10 mouse cellular contexts compared by ENCODE assay signal in genomic region chr4:133197801-133198286, GRCm38 (mm10). TPM values are rescaled to one million over a fixed set of nuclear protein-coding genes. Genes with fewer than 3 reads are reported as not detected.
DNase-seq lines count a peak whose midpoint lies in the region; ATAC-seq and TF ChIP-seq lines count a peak whose summit lies in the region.
"Had no signal": no experiment of that assay in that cellular context is flagged by ENCODE, and none has a peak within 500 bp of the region (broad histone marks: within the 10 kb centered on the region; RNA-seq: fewer than 3 reads in every experiment).

No protein-coding gene starts in this region.

- H3K27ac ChIP-seq in layer of hippocampus, adult 2 months: peak overlapping the region; percentile 72
- peak overlapping the region; percentile 85 for H3K27ac ChIP-seq in forebrain, embryonic 13.5 days
- H3K27ac ChIP-seq in midbrain, postnatal 0 days (ENCODE audit: low read depth, low read length): peak overlapping the region; percentile 72

- ATAC-seq in forebrain, embryonic 13.5 days: peak; percentile 33; the same call in 1 of the 2 replicates
- ATAC-seq in midbrain, postnatal 0 days (ENCODE audit: low FRiP score): no peak
- ATAC-seq: Patski had no signal

- 0 out of 2 replicates have a peak overlapping the region, but pooled peaks have one; percentile 12 for H3K4me2 ChIP-seq in forebrain, embryonic 13.5 days
- H3K4me2 ChIP-seq in midbrain, postnatal 0 days (ENCODE audit: low read depth, low read length, poor library complexity, severe bottlenecking): no peak overlapping the region

- H3K36me3 ChIP-seq in forebrain, embryonic 13.5 days (ENCODE audit: poor library complexity, severe bottlenecking): peaks cover 39% of the 10 kb centered on the region
- H3K36me3 ChIP-seq in midbrain, postnatal 0 days (ENCODE audit: insufficient read depth, low read length): peaks cover 16% of the 10 kb centered on the region

- peaks cover 55% of the 10 kb centered on the region for H3K4me1 ChIP-seq in forebrain, embryonic 13.5 days
- peaks cover 19% of the 10 kb centered on the region for H3K4me1 ChIP-seq in midbrain, postnatal 0 days (ENCODE audit: insufficient read depth, low read length)

- peak overlapping the region; percentile 47; the same call in 1 of the 2 replicates for H3K9ac ChIP-seq in forebrain, embryonic 13.5 days
- H3K9ac ChIP-seq in midbrain, postnatal 0 days (replicated peaks; ENCODE audit: low read length, poor library complexity, severe bottlenecking): no peak overlapping the region; the same call in 1 of the 2 replicates

- no peaks in the 10 kb centered on the region for H3K9me3 ChIP-seq in forebrain, embryonic 13.5 days (replicated peaks)
- no peaks in the 10 kb centered on the region for H3K9me3 ChIP-seq in midbrain, postnatal 0 days (ENCODE audit: low read length)

- H3K27me3 ChIP-seq in forebrain, embryonic 13.5 days: no peaks in the 10 kb centered on the region
- H3K27me3 ChIP-seq in midbrain, postnatal 0 days (ENCODE audit: insufficient read depth, low read length): no peaks in the 10 kb centered on the region
- H3K27me3 ChIP-seq: Patski had no signal

- H3K4me3 ChIP-seq in layer of hippocampus, adult 2 months: no peak overlapping the region
- no peak overlapping the region for H3K4me3 ChIP-seq in forebrain, embryonic 13.5 days
- H3K4me3 ChIP-seq in midbrain, postnatal 0 days (ENCODE audit: low read depth, low read length): no peak overlapping the region

- DNase-seq in layer of hippocampus, adult 2 months (ENCODE audit: low spot score in 2 of 2): no peak
- no peak for DNase-seq in layer of hippocampus, adult 8-10 months (ENCODE audit: low spot score in 2 of 2)
- DNase-seq in kidney, adult 8-10 months: peak; percentile 78 to 80
- DNase-seq in midbrain, postnatal 0 days (ENCODE audit: low spot score): peak; percentile 69
- DNase-seq in right cerebral cortex, postnatal 4 days: no peak
- no peak for DNase-seq in urinary bladder, postnatal 14 days (ENCODE audit: low spot score)
- DNase-seq in frontal cortex, postnatal 10 days (ENCODE audit: low spot score in 2 of 2): no peak

- TF ChIP-seq CTCF in layer of hippocampus, adult 2 months (conservative IDR thresholded peaks at IDR 0.05): no peak
- no peak for TF ChIP-seq CTCF in midbrain, postnatal 0 days (IDR thresholded peaks at IDR 0.05)

- 7% methylated on average over 13 of the region's 13 CpGs for WGBS in forebrain, embryonic 13.5 days
- WGBS in midbrain, postnatal 0 days: 20% methylated on average over 13 of the region's 13 CpGs

RNA-seq across cellular contexts. Expression of gene Cd164l2, which starts 14.1 kb away (rescaled TPM):
- 1 to 10 TPM; 2.3 to 4.2 TPM for total RNA-seq in layer of hippocampus, adult 2 months (2021)
- total RNA-seq in layer of hippocampus, adult 8-10 months (2022): 1 to 10 TPM; 3.3 to 4.3 (median 3.9) TPM
- 0.17 and 0.30 TPM in 2 replicates for polyA plus RNA-seq in forebrain, embryonic 13.5 days (2015; fragmentation: Nextera tagmentation; extraction: Ambion mirVana)
- 3.9 and 5.9 TPM in 2 replicates for total RNA-seq in midbrain, postnatal 0 days (2014; rRNA removed)
- polyA plus RNA-seq in midbrain, postnatal 0 days (2015; fragmentation: Nextera tagmentation; extraction: Ambion mirVana): 10.6 and 11.0 TPM in 2 replicates
- total RNA-seq: heart, postnatal 10 days had no signal

RNA-seq across cellular contexts. Expression of gene Gpr3, which starts 14.5 kb away (rescaled TPM):
- total RNA-seq in layer of hippocampus, adult 2 months (2021): 1 to 10 TPM; 5.0 to 5.3 TPM
- total RNA-seq in layer of hippocampus, adult 8-10 months (2022): 1 to 10 TPM; 4.3 to 8.0 (median 6.5) TPM
- polyA plus RNA-seq in forebrain, embryonic 13.5 days (2015; fragmentation: Nextera tagmentation; extraction: Ambion mirVana): 0.33 and 0.57 TPM in 2 replicates
- total RNA-seq in midbrain, postnatal 0 days (2014; rRNA removed): 3.2 and 10.8 TPM in 2 replicates
- polyA plus RNA-seq in midbrain, postnatal 0 days (2015; fragmentation: Nextera tagmentation; extraction: Ambion mirVana): 3.9 and 4.5 TPM in 2 replicates

RNA-seq across cellular contexts. Expression of gene Map3k6, which starts 42.8 kb away (rescaled TPM):
- 10 to 100 TPM in 1 of 2 experiments, 1 to 10 TPM in 1; 5.8 to 10.5 TPM for total RNA-seq in layer of hippocampus, adult 2 months (2021)
- 1 to 10 TPM; 4.8 to 6.1 (median 5.8) TPM for total RNA-seq in layer of hippocampus, adult 8-10 months (2022)
- 0.92 and 1.0 TPM in 2 replicates for polyA plus RNA-seq in forebrain, embryonic 13.5 days (2015; fragmentation: Nextera tagmentation; extraction: Ambion mirVana)
- 7.6 and 8.3 TPM in 2 replicates for total RNA-seq in midbrain, postnatal 0 days (2014; rRNA removed)
- 2.8 and 4.1 TPM in 2 replicates for polyA plus RNA-seq in midbrain, postnatal 0 days (2015; fragmentation: Nextera tagmentation; extraction: Ambion mirVana)

Comparison
In these comparisons a context has a peak if more than half of its experiments do, and no peak if none do; other contexts are left out.
1. DNase-seq: peak in kidney, adult 8-10 months (2 of 2) and midbrain, postnatal 0 days (single experiment); none in layer of hippocampus, adult 2 months (0 of 2), layer of hippocampus, adult 8-10 months (0 of 2), right cerebral cortex, postnatal 4 days (single experiment), urinary bladder, postnatal 14 days (single experiment) and frontal cortex, postnatal 10 days (0 of 2).
2. Peak in every context shown above with its lines, with median percentiles within 50 percentile points of each other: H3K27ac ChIP-seq.